Mouse (Mus musculus): ENCODE measurements around the gene Rplp2. TPM values are rescaled to one million over a fixed set of nuclear protein-coding genes. Genes with fewer than 3 reads are reported as not detected.

Gene Rplp2
- polyA plus RNA-seq, 1 experiment = 693 TPM

Other genes with a start within 250 kb of the Rplp2 start
- 7.2 and 9.4 TPM in 2 replicates for gene Lmntd2, start 233.3 kb upstream of the Rplp2 start, polyA plus RNA-seq (2012; rRNA removed)
- gene Rassf7, start 231.5 kb upstream of the Rplp2 start, polyA plus RNA-seq (2012; rRNA removed) = 143 and 153 TPM in 2 replicates
- 23.1 and 24.7 TPM in 2 replicates for gene Phrf1, start 218.6 kb upstream of the Rplp2 start, polyA plus RNA-seq (2012; rRNA removed)
- gene Irf7, start 180.9 kb upstream of the Rplp2 start, polyA plus RNA-seq (2012; rRNA removed) = 159 and 210 TPM in 2 replicates
- 611 and 677 TPM in 2 replicates for gene Cdhr5, start 170.6 kb upstream of the Rplp2 start, polyA plus RNA-seq (2012; rRNA removed)
- 226 and 321 TPM in 2 replicates for gene Sct, start 168.2 kb upstream of the Rplp2 start, polyA plus RNA-seq (2012; rRNA removed)
- gene Drd4, start 155.4 kb upstream of the Rplp2 start, polyA plus RNA-seq (2012; rRNA removed) = 0.08 and 0.21 TPM in 2 replicates
- gene Deaf1, start 119.7 kb upstream of the Rplp2 start, polyA plus RNA-seq (2012; rRNA removed) = 17.5 and 19.9 TPM in 2 replicates
- 33.3 and 37.2 TPM in 2 replicates for gene Tmem80, start 119.6 kb upstream of the Rplp2 start, polyA plus RNA-seq (2012; rRNA removed)
- gene Eps8l2, start 108.5 kb upstream of the Rplp2 start, polyA plus RNA-seq (2012; rRNA removed) = 314 and 414 TPM in 2 replicates
- 554 and 560 TPM in 2 replicates for gene Taldo1, start 55.2 kb upstream of the Rplp2 start, polyA plus RNA-seq (2012; rRNA removed)
- 54.0 and 56.7 TPM in 2 replicates for gene Gatd1, start 33.2 kb upstream of the Rplp2 start, polyA plus RNA-seq (2012; rRNA removed)
- 2.0 and 2.9 TPM in 2 replicates for gene Cend1, start 17.9 kb upstream of the Rplp2 start, polyA plus RNA-seq (2012; rRNA removed)
- gene Slc25a22, start 9.5 kb upstream of the Rplp2 start, polyA plus RNA-seq (2012; rRNA removed) = 214 and 297 TPM in 2 replicates
- gene Pidd1, start 3.3 kb upstream of the Rplp2 start, polyA plus RNA-seq (2012; rRNA removed) = 13.0 and 17.0 TPM in 2 replicates
- gene Pnpla2, start 7.8 kb downstream of the Rplp2 start, polyA plus RNA-seq (2012; rRNA removed) = 185 and 198 TPM in 2 replicates
- gene Cracr2b, start 13.7 kb downstream of the Rplp2 start, polyA plus RNA-seq (2012; rRNA removed) = 38.6 and 41.4 TPM in 2 replicates
- gene Cd151, start 20.0 kb downstream of the Rplp2 start, polyA plus RNA-seq (2012; rRNA removed) = 255 and 294 TPM in 2 replicates
- 40.0 and 43.9 TPM in 2 replicates for gene Polr2l, start 27.8 kb downstream of the Rplp2 start, polyA plus RNA-seq (2012; rRNA removed)
- gene Tspan4, start 27.9 kb downstream of the Rplp2 start, polyA plus RNA-seq (2012; rRNA removed) = 19.5 and 21.6 TPM in 2 replicates
- gene Chid1, start 92.5 kb downstream of the Rplp2 start, polyA plus RNA-seq (2012; rRNA removed) = 31.5 and 37.0 TPM in 2 replicates
- 66.6 and 81.1 TPM in 2 replicates for gene Ap2a2, start 114.8 kb downstream of the Rplp2 start, polyA plus RNA-seq (2012; rRNA removed)
- gene Muc6, start 207.9 kb downstream of the Rplp2 start, polyA plus RNA-seq (2012; rRNA removed) = 0.05 and 0.12 TPM in 2 replicates
- 2,371 and 2,442 TPM in 2 replicates for gene Muc2, start 243.0 kb downstream of the Rplp2 start, polyA plus RNA-seq (2012; rRNA removed)